Mouse (Mus musculus): ENCODE results near the gene Creg2. TPM values are rescaled to one million over a fixed set of nuclear protein-coding genes. Genes with fewer than 3 reads are reported as not detected.

Gene Creg2
- 0.24 and 0.29 TPM in 2 replicates for polyA plus RNA-seq (2014; fragmentation: Nextera tagmentation; extraction: Ambion mirVana)

- Histone ChIP-seq H3K9ac (ENCODE audit: low read depth, low read length) (peak within 1 kb of the TSS; percentile 63), H3K4me3 (ENCODE audit: low read depth, low read length) (peak within 1 kb of the TSS; percentile 57), H3K9me3 (ENCODE audit: control insufficient read depth, low read length) (no peaks in the 10 kb centered on the region), H3K27ac (replicated peaks; ENCODE audit: low read depth, low read length) (no peak within 1 kb of the TSS), H3K4me1 (ENCODE audit: control insufficient read depth, insufficient read depth, low read length) (peaks cover 5% of the 10 kb centered on the region; the same call in 1 of the 2 replicates), H3K36me3 (ENCODE audit: control insufficient read depth, insufficient read depth, low read length) (no peaks in the 10 kb centered on the region), H3K4me2 (ENCODE audit: low read depth, low read length) (peak within 1 kb of the TSS; percentile 100), H3K27me3 (replicated peaks; ENCODE audit: control insufficient read depth, insufficient read depth, low read length) (peaks cover 40% of the 10 kb centered on the region)
- DNase-seq (ENCODE audit: low spot score) (no peak), ATAC-seq (ENCODE audit: low read depth) (no peak)
- 41% methylated on average over 9 of the region's 9 CpGs for WGBS
These were observed at the start of gene Creg2 for GRCm38 (mm10) chr1:39651241-39651548. Gene Creg2, minus strand, starts transcription at chr1:39651474.

GRCm38 (mm10) chr1:39700599-39701273 lies 49.5 kb upstream of the Creg2 start:
- Histone ChIP-seq H3K9ac (ENCODE audit: low read depth, low read length) (no peak overlapping the region), H3K36me3 (ENCODE audit: control insufficient read depth, insufficient read depth, low read length) (no peaks in the 10 kb centered on the region), H3K9me3 (ENCODE audit: control insufficient read depth, low read length) (no peaks in the 10 kb centered on the region), H3K27me3 (replicated peaks; ENCODE audit: control insufficient read depth, insufficient read depth, low read length) (no peaks in the 10 kb centered on the region), H3K4me1 (ENCODE audit: control insufficient read depth, insufficient read depth, low read length) (peaks cover 42% of the 10 kb centered on the region), H3K4me2 (ENCODE audit: low read depth, low read length) (peak overlapping the region; percentile 25), H3K27ac (replicated peaks; ENCODE audit: low read depth, low read length) (peak overlapping the region; percentile 73), H3K4me3 (ENCODE audit: low read depth, low read length) (no peak overlapping the region)
- peak; percentile 79 for DNase-seq (ENCODE audit: low spot score)
- WGBS, result 7% methylated on average over 7 of the region's 7 CpGs
- peak; percentile 58; the same call in 1 of the 2 replicates for ATAC-seq (ENCODE audit: low read depth)

- Histone ChIP-seq H3K9ac (ENCODE audit: low read depth, low read length) (no peak overlapping the region), H3K4me2 (ENCODE audit: low read depth, low read length) (no peak overlapping the region), H3K4me3 (ENCODE audit: low read depth, low read length) (no peak overlapping the region), H3K27ac (replicated peaks; ENCODE audit: low read depth, low read length) (no peak overlapping the region), H3K36me3 (ENCODE audit: control insufficient read depth, insufficient read depth, low read length) (no peaks in the 10 kb centered on the region), H3K27me3 (replicated peaks; ENCODE audit: control insufficient read depth, insufficient read depth, low read length) (no peaks in the 10 kb centered on the region), H3K9me3 (ENCODE audit: control insufficient read depth, low read length) (no peaks in the 10 kb centered on the region), H3K4me1 (ENCODE audit: control insufficient read depth, insufficient read depth, low read length) (peaks cover 45% of the 10 kb centered on the region)
- ATAC-seq (ENCODE audit: low read depth), result no peak
- 43% methylated on average over 6 of the region's 6 CpGs for WGBS
- DNase-seq (ENCODE audit: low spot score), result no peak
These were observed 47.2 kb upstream of the Creg2 start for GRCm38 (mm10) chr1:39698456-39698855.

GRCm38 (mm10) chr1:39695198-39695597 lies 43.9 kb upstream of the Creg2 start:
- no peak for ATAC-seq (ENCODE audit: low read depth)
- Histone ChIP-seq H3K36me3 (ENCODE audit: control insufficient read depth, insufficient read depth, low read length) (no peaks in the 10 kb centered on the region), H3K4me1 (ENCODE audit: control insufficient read depth, insufficient read depth, low read length) (peaks cover 15% of the 10 kb centered on the region), H3K9ac (ENCODE audit: low read depth, low read length) (no peak overlapping the region), H3K27ac (replicated peaks; ENCODE audit: low read depth, low read length) (no peak overlapping the region), H3K9me3 (ENCODE audit: control insufficient read depth, low read length) (no peaks in the 10 kb centered on the region), H3K4me2 (ENCODE audit: low read depth, low read length) (no peak overlapping the region), H3K27me3 (replicated peaks; ENCODE audit: control insufficient read depth, insufficient read depth, low read length) (no peaks in the 10 kb centered on the region), H3K4me3 (ENCODE audit: low read depth, low read length) (no peak overlapping the region)
- 50% methylated on average over 4 of the region's 4 CpGs for WGBS
- no peak for DNase-seq (ENCODE audit: low spot score)

GRCm38 (mm10) chr1:39694756-39695155 lies 43.5 kb upstream of the Creg2 start:
- ATAC-seq (ENCODE audit: low read depth), result no peak
- Histone ChIP-seq H3K9ac (ENCODE audit: low read depth, low read length) (no peak overlapping the region), H3K4me3 (ENCODE audit: low read depth, low read length) (no peak overlapping the region), H3K9me3 (ENCODE audit: control insufficient read depth, low read length) (no peaks in the 10 kb centered on the region), H3K27ac (replicated peaks; ENCODE audit: low read depth, low read length) (no peak overlapping the region), H3K4me2 (ENCODE audit: low read depth, low read length) (no peak overlapping the region), H3K27me3 (replicated peaks; ENCODE audit: control insufficient read depth, insufficient read depth, low read length) (no peaks in the 10 kb centered on the region; the same call in 1 of the 2 replicates), H3K36me3 (ENCODE audit: control insufficient read depth, insufficient read depth, low read length) (no peaks in the 10 kb centered on the region), H3K4me1 (ENCODE audit: control insufficient read depth, insufficient read depth, low read length) (peaks cover 15% of the 10 kb centered on the region)
- 65% methylated on average over 7 of the region's 7 CpGs for WGBS
- DNase-seq (ENCODE audit: low spot score), result no peak

- H3K4me3 ChIP-seq (ENCODE audit: low read depth, low read length), result no peak overlapping the region
- peak; percentile 66 for DNase-seq (ENCODE audit: low spot score)
These were observed 40.7 kb upstream of the Creg2 start for GRCm38 (mm10) chr1:39691974-39692373.

GRCm38 (mm10) chr1:39691061-39691460 lies 39.8 kb upstream of the Creg2 start:
- H3K9ac ChIP-seq (ENCODE audit: low read depth, low read length), result no peak overlapping the region
- no peak for DNase-seq (ENCODE audit: low spot score)
- WGBS, result 50% methylated on average over 4 of the region's 4 CpGs
- H3K36me3 ChIP-seq (ENCODE audit: control insufficient read depth, insufficient read depth, low read length), result no peaks in the 10 kb centered on the region
- no peak overlapping the region for H3K4me3 ChIP-seq (ENCODE audit: low read depth, low read length)
- no peak overlapping the region for H3K27ac ChIP-seq (replicated peaks; ENCODE audit: low read depth, low read length)
- H3K4me1 ChIP-seq (ENCODE audit: control insufficient read depth, insufficient read depth, low read length), result peaks cover 9% of the 10 kb centered on the region
- no peak for ATAC-seq (ENCODE audit: low read depth)
- H3K9me3 ChIP-seq (ENCODE audit: control insufficient read depth, low read length), result no peaks in the 10 kb centered on the region
- H3K27me3 ChIP-seq (replicated peaks; ENCODE audit: control insufficient read depth, insufficient read depth, low read length), result no peaks in the 10 kb centered on the region; the same call in 1 of the 2 replicates
- H3K4me2 ChIP-seq (ENCODE audit: low read depth, low read length), result no peak overlapping the region

More at GRCm38 (mm10) chr1:39691974-39692373, 40.7 kb upstream of the Creg2 start:
- H3K9ac ChIP-seq (ENCODE audit: low read depth, low read length), result no peak overlapping the region
- no peaks in the 10 kb centered on the region for H3K36me3 ChIP-seq (ENCODE audit: control insufficient read depth, insufficient read depth, low read length)
- H3K4me2 ChIP-seq (ENCODE audit: low read depth, low read length), result no peak overlapping the region
- ATAC-seq (ENCODE audit: low read depth), result peak; percentile 65
- peaks cover 11% of the 10 kb centered on the region for H3K4me1 ChIP-seq (ENCODE audit: control insufficient read depth, insufficient read depth, low read length)
- no peaks in the 10 kb centered on the region; the same call in 1 of the 2 replicates for H3K27me3 ChIP-seq (replicated peaks; ENCODE audit: control insufficient read depth, insufficient read depth, low read length)
- 55% methylated on average over 3 of the region's 3 CpGs for WGBS
- no peaks in the 10 kb centered on the region for H3K9me3 ChIP-seq (ENCODE audit: control insufficient read depth, low read length)
- H3K27ac ChIP-seq (replicated peaks; ENCODE audit: low read depth, low read length), result no peak overlapping the region

- DNase-seq (ENCODE audit: low spot score) (no peak), ATAC-seq (ENCODE audit: low read depth) (no peak)
- H3K27me3 ChIP-seq (replicated peaks; ENCODE audit: control insufficient read depth, insufficient read depth, low read length), result no peaks in the 10 kb centered on the region; the same call in 1 of the 2 replicates
- H3K4me2 ChIP-seq (ENCODE audit: low read depth, low read length), result no peak overlapping the region
- no peak overlapping the region for H3K27ac ChIP-seq (replicated peaks; ENCODE audit: low read depth, low read length)
- no peak overlapping the region for H3K9ac ChIP-seq (ENCODE audit: low read depth, low read length)
- no peaks in the 10 kb centered on the region for H3K9me3 ChIP-seq (ENCODE audit: control insufficient read depth, low read length)
- no peak overlapping the region for H3K4me3 ChIP-seq (ENCODE audit: low read depth, low read length)
- 75% methylated on average over 6 of the region's 6 CpGs for WGBS
- H3K4me1 ChIP-seq (ENCODE audit: control insufficient read depth, insufficient read depth, low read length), result no peaks in the 10 kb centered on the region; the same call in 1 of the 2 replicates
- no peaks in the 10 kb centered on the region for H3K36me3 ChIP-seq (ENCODE audit: control insufficient read depth, insufficient read depth, low read length)
These were observed 37.3 kb upstream of the Creg2 start for GRCm38 (mm10) chr1:39688573-39688972.

GRCm38 (mm10) chr1:39687279-39687678 lies 36.0 kb upstream of the Creg2 start:
- H3K4me3 ChIP-seq (ENCODE audit: low read depth, low read length), result no peak overlapping the region
- no peak overlapping the region for H3K27ac ChIP-seq (replicated peaks; ENCODE audit: low read depth, low read length)
- ATAC-seq (ENCODE audit: low read depth) (no peak), DNase-seq (ENCODE audit: low spot score) (no peak)
- no peaks in the 10 kb centered on the region; the same call in 1 of the 2 replicates for H3K4me1 ChIP-seq (ENCODE audit: control insufficient read depth, insufficient read depth, low read length)
- H3K9ac ChIP-seq (ENCODE audit: low read depth, low read length), result no peak overlapping the region
- 43% methylated on average over 9 of the region's 9 CpGs for WGBS
- H3K4me2 ChIP-seq (ENCODE audit: low read depth, low read length), result no peak overlapping the region
- H3K36me3 ChIP-seq (ENCODE audit: control insufficient read depth, insufficient read depth, low read length), result no peaks in the 10 kb centered on the region
- no peaks in the 10 kb centered on the region for H3K9me3 ChIP-seq (ENCODE audit: control insufficient read depth, low read length)
- H3K27me3 ChIP-seq (replicated peaks; ENCODE audit: control insufficient read depth, insufficient read depth, low read length), result no peaks in the 10 kb centered on the region; the same call in 1 of the 2 replicates

All from embryonic facial prominence, embryonic 14.5 days (tissue).